Mouse (Mus musculus) ovary, postnatal 10 days (tissue): ENCODE results near the gene Papln.

Experiments used
- DNase-seq: peaks from one replicate; pipeline ENCODE4 v3.0.0; 2022; ENCODE audit warnings: low spot score

The Papln gene

DNA sequence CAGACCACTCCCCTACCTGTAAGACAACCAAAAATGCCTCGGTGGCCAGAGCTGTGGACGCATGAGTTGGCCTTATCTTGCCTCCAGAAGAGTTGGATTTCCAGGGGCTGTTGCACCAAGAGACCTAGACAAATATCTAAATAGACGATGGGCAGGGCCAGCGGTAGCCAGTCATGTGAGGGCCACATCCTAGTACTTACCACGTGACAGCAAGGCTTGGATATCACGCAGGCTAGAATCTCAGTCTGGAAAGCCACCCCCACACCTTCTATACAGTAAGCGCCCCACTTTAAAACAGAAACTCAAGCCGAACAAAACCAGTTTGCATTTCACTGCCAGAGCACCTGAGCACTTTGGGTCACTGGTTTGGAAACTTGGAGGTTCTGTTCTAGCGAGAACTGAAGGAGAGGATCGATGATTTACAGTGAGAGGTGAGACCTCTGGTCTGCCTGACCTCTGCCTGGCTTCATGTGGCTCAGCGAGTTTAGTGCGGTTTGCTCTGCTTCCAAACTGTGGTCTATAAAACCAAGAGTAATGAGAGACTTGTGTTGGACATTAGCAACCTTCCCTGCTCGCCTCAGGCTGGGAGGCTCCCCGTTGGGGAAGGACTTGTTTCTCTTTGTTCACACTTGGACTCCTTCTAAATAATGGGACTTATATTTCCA is 4.9 kb downstream of the Papln start:
- DNase-seq: no peak

DNA sequence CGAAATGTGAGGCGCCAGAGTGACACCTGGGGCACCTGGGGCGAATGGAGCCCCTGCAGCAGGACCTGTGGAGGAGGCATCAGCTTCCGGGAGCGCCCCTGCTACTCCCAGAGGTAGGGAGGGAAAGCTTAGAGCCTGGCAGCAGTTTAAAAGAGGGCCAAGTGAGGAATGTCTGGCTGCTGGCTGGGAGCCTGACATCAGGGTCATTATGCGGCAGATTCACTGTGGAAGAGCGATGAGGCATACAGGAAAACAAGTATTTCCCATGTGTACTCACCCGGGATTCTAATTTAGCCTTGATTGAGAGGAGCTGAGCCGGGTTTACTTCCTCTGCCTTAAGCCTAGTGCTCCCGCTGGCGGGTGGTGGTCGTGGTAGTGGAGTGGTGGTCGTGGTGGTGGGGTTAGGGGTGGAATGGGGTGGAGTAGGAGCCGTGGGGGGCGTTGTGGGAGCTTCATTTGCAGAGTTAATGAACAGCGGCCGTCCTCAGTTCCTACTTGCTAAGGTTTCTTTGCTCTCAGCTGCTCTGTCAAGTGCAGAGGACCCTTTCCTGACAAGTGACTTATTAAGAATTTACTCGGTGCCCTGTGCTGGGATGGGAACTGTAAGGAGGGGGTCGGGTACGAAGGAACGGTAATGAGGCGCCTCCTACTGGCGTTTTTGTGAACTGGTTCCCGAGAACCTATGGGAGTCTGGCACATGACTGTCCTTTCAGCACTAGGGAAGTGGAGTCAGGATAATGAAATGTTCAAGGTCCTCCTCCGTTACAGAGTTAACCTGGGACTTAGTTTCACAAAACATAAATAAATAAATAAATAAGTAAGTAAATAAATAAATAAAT is 7.2 kb downstream of the Papln start:
- DNase-seq: no peak

DNA sequence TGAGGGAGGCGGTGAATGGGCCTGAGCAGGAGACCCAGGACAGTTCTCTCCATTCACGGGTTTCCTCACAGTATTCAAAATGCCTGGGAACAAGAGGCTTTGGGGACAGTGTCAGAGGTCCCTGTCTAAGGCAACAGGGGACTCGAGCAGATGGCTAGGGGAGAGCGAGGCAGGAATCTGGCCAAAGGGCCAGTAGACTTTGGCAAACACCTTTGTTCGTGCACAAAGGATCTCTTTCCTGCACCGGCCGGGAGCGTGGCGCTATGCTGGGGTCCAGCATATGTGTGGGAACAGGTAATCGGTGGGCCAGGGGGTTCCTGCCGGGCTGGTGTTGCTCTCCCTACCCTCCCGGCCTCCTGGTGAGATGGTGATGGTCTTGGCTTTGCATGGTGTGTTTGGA is 12.2 kb downstream of the Papln start:
- no peak for DNase-seq

DNA sequence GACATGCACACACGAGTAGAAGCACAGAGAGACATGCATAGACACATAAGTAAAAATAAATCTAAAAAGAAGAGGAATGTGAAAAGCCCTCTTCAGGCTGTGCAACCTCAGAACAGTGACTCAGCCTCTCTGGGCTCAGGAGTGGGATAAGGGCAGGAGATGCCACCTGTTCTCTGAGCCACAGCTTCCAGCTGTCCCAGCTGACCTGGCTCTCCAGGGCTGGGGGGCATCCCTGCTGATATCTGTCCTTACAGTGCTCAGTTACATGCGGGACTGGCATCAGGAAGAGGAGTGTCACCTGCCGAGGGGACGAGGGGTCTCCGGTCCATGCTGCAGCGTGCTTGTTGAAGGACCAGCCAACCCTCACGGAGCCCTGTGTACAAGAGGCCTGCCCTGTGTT is 13.3 kb downstream of the Papln start:
- no peak for DNase-seq

DNA sequence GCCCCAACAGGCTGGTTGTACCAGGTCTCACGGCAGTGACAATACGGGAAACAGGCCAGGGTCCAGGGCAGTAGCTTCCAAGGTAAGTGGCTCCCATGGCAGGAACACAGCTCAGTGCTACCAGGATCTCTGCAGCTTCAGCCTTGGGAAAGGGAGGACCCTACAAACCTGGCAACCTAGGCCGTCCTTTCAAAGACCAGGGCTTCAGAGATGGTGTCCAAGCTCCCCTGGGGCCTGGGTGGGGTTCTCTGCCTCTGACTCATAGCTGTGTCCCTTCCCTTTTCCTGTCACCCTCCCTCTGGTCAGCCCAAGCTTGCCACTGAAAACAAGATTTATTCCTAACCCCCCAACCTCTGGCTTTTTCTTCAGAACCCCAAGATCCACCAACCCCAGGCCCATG is 16.7 kb downstream of the Papln start:
- no peak for DNase-seq

DNA sequence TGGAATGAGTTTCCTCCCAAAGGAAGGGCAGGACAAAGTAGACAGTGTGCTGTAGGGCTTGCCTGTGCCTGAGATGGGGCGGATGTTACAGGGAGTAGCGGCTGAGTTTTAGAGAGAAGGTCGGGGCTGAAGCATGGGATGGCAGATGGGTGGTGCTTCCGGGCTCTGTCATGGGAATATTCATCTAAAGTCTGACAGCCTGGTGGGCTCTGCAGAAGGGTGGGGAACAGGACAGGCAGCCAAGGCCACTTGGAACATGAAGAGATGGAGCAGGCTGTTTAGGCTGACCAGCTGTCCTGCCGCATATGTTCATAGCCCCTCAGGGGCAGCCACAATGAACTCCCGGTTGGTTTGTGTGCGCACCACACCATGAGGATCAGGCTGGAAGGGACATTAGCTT is 17.8 kb downstream of the Papln start:
- DNase-seq: no peak

DNA sequence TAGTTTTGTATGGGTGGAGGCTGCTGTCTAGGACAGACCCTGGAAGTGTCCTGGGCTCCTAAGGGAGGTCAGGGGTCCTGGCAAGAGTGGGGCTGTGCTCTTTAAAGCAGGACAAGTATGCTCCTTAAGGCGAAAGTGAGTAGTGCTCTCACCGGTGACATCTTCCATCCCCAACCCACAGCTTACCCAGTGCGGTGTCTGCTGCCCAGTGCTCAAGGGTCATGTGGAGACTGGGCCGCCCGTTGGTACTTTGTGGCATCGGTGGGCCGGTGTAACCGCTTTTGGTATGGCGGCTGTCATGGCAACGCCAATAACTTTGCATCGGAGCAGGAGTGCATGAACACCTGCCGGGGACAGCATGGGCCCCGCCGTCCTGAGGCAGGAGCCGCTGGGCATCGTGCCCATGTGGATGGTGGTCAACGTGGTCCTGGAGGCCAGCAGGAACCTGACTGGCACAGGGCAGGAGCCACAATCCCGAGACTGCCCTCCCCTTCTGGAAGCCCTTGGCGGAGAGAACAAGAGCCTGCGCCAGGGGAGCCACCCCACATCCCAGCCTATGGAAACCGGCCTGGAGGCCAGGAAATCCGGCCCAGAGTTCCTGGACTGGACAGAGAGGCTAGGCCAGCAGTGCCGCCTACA is 18.3 kb downstream of the Papln start:
- no peak for DNase-seq

DNA sequence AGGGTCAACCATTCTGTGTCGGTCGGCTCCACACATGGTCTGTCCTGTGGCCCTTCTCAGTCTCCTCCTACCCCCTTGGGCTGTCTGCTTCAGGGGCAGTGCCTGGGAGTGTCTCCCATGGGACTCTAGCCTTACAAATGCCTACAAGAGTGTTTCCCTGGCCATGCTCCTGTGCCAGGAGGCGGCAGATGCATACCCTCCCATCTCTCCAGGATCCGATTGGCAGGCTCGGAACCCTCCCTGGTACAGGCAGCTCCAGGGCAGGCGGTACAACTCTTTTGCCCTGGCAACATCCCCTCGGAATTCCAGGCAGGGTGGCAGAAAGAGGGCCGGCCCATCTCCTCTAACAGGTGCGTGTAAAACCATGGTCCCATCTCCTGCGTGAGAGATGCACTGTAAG is 19.2 kb downstream of the Papln start:
- no peak for DNase-seq

DNA sequence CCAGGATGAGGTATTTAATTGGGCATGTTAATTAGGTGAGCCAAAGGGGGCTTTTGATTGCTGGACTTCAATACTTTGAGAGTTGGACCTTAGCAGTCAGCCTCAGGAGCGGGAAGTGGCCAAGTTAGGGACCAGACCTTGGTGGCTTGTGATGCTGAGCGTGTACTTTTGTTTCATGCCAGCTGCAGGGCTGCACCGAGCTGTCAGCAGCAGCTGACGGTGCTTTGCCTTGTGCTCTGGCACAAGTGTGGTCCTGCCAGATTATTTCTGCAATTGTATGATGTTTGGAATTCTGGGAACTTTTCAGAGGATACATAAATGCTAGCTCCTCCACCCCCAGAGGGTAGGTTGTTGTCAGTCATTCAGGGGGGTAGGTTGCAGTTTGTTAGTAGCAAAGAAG is 21.9 kb downstream of the Papln start:
- no peak for DNase-seq

DNA sequence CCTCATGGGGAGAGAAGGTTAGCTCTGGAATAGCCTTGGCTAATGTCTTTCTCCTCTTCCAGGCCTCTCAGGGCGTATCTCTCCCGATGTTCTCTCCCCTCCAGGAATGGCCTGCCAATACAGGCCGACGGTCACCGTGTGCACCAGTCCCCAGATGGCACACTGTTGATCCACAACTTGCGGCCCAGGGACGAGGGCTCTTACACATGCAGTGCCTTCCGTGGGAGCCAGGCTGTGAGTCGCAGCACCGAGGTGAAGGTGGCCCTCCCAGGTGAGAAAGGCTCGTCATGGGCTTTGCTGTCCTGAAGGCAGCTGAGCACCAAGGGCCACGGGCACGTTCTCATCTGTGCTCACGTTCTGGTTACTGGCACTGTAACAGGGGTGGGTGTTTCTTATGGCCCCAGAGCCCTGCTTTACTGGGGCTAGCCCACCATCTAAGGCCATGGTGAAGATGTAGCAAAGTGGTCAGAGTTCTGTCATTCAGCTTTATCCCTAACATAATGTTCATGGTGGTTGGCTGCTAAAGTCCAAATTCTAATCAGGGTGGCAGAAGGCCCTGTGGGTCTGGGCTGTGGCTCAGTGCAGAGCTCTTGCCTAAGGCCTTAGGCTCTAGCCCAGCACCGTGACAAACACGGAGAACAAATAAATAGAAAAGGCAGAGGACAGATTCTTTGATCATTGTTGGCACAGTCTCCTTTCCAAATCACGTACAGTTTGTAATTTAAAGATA is 25.8 kb downstream of the Papln start:
- DNase-seq: no peak

DNA sequence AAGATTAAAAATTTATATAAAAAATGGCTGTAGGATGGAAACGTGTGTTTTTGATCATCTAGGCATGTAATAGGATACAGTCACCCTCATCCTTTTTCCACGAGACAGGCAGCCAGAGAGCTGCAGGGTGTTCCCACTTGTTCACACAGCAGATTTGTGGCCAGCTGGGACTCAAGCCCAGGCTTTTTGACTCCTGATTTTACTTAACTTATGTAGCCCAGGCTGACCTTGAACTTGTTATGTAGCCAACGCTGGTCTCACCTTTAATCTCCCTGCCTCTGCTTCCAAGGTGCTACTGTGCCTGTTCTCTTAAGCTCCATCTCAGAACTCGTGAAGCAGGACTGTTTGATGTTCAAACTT is 26.3 kb downstream of the Papln start:
- no peak for DNase-seq

DNA sequence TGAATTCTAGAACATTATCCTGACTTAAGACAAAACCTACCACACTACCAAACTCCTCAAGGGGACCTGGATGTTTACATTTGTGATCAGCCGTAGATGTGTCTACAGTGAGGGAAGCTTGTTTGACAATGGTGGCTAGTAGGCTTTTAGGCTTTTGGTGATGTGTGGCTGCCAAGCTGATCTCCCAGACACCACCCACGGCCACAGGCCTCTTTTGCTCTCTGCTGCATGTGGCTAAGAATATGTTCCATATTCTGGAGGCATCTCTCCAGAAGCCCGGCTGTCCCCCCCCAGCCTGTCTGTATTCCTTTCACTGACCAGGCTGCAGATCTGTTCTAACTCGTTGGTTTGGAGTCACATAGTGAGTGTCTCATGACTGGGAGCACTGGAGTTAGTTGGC is 27.3 kb downstream of the Papln start:
- DNase-seq: no peak

DNA sequence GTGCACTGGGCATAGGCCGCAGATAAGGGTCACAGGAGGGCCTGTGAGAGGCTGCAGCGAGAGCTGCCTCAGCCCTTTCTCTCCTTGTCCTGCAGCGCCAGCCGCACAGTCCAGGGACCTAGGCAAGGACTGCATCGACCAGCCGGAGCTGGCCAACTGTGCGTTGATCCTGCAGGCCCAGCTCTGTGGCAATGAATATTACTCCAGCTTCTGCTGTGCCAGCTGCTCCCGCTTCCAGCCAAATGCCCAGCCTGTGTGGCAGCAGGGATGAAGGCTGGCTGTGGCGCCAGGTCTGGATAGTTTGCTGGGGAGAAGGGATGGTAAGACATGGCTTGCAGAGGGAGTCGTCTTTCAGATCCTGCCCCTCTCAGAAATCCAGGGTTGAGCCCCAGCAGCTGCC is 28.3 kb downstream of the Papln start:
- no peak for DNase-seq

DNA sequence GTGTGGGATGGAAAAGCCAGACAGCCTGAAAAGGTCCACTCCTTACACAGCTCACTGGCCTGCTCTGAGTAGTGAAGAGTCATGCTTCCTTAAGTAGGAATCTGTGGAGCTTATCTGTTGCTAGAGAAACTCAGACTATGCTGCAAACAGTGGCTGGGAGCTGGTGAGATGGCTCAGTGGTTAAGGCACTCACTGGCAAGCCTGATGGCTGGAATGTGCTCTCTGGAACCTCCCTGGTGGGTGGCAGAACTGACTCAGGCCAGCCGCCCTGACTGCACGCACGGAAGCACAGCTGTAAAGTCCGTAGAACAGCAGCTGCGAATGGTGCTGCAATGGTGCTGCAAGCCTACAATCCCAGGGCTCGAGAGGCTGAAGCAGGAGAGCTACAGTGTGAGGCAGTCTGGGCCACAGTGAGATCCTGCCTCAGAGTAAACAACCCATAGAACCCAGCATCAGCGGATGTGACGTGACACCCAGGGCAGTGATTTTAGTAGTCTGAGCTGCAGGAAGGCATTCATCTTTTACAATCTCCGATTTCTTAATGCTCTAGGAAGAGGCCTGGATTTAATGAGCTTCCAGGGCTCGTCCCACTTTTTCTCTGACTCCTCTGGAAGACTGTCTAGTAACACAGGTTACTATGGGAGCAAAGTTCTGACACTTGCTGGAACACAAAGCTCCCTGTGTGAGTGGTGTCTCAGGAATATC is 29.4 kb downstream of the Papln start:
- DNase-seq: no peak

DNA sequence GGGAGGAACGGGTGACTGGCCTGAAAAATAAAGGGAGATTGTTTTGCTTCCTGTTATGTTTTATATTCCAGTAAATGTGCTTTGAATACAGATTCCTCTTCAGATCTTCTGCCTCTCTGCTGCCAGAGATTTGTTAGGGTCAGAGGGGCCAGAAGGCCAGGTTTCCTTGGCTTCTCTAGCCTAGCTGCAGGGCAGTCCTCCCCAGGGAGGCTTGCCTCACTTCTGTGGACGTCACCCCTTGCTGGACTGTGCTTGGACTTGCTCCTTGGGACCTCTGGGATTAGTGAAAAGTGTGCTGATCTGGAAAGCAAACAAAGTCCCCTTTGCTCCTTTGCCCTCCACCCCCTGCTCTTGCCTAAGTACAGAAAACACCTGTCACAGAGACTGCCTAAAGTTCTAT is 31.6 kb downstream of the Papln start:
- no peak for DNase-seq

DNA sequence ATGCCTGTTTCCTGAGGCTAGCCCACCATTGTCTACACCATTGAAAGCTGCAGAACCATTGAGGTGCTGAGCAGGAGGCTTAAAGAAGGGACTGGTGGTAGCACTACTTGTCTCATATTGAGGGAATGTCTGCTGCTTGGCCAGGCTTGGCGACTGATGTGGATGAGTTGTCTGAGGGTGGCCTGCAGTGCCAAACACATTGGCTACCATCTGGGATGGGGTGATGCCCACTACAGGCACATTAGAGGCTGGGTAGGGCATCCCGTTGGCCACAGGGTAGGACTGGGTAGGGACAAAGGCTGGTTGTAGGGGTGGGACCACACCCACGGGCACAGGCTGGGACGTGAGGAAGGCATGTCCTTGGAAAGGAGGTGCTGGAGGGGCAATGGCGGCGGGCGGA is 32.2 kb downstream of the Papln start:
- DNase-seq: no peak

DNA sequence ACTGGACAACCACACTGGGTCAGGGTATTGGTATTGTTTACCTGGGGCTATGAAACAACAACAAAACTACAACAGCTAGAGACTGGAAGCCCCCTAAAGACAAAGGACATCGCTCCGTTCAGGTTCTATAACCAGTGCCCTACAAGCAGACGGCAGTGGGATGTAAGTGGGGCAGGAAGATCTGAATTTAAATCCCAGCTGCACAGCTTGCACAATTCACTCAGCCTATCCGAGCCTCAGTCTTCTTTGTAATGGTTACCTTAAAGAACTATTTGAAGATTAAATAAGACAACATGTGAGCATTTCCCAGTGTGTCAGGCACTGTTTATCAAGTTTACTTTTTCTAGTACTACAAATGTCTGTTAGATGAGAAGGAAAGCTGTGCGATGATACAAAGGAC is 34.9 kb downstream of the Papln start:
- DNase-seq: no peak

DNA sequence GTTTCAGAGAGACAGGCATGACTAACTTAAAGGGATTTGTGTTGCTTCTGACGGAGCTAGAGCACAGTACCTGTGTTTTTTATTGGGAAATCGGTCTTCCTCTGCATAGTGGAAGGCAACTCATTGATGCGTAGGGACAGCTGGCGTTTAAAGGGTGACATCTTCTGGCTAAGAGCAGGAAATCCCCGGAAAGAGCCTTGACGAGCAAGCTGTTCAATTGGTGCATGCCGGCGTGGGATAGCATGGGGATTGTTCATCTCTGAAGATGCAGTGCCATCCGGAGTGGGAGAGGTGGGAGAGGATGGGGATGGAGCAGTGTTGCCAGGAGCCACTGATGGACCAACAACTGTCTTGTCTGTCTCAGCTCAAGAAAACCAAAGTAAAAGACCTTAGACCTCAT is 37.5 kb downstream of the Papln start:
- no peak for DNase-seq

DNA sequence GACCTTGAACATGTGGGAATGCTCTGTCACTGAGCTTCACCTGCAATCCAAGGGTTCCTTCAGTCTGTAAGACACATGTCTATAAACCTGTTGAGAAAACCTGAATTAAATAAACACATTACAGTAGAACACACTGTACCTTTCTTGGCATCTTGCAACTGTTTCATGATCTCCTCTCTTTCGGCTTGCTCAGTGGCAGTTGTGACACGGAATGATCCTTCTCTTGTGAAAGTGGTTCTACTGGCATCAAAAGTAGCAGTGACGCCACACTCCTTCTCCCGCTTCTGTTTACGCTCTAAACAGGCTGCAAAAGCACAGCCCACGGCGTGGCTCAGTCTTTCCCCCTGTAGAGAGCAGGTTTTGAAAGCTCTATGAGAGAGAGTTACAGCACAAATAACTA is 40.2 kb downstream of the Papln start:
- no peak for DNase-seq

DNA sequence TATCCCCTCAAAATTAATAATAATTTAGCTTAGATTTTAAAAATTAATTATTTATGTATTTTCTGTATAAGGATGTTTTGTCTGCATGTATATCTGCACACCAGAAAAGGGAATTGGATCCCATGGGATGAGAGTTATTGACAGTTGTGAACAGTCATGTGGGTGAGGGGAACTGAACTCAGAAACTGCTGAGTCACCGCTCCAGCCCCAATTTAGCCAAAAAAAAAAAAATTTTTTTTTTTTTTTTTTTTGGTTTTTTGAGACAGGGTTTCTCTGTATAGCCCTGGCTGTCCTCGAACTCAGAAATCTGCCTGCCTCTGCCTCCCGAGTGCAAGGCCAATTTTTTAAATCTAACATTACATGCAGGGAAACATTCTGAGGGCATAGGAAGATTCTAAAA is 48.5 kb downstream of the Papln start:
- DNase-seq: no peak

DNA sequence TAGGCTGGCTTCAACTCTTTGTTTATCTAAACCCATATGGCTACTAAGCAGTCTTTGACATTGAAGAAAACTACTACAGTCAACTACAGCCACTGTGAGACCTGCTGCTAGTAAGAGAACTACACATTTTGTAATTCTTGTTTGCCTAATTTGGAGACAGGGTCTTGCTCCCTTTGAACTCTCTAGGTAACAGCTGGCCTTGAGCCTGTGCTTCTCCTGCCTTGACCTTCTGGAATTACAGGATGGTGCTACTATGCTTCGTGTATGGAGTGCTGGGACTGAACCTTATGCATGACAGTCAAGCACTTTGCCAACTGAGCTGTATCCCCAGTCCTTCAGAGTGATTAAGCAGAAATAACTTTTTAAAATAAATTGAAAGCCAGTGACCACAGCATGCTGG is 53.2 kb downstream of the Papln start:
- DNase-seq: no peak

DNA sequence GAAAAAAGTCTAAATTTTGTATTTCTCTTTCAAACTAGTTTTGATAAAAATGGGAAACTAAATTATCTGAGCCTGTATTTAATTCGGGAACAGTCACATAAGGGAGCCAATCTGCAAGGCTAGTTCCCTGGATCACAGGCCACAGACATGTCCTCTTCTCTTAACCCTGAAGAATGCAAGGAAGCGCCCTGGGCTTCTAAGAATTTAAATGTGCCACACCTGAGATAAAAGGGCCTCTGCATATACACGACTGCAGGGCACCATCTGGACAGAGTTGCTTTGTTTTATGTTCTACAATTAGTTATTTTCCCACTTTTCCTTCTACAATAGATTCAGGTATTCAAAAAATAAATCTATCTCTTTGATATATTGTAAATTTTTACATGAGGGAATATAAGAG is 67.0 kb downstream of the Papln start:
- DNase-seq: no peak
